Mouse (Mus musculus) myocyte (in vitro differentiated cells): ENCODE measurements at regions not wholly inside any gene's neighbourhood (a gene's known extent, or its start where the extent isn't known, plus 50 kb on each side); places are given as distances from the start of the nearest gene placed in this dataset.

ENCODE experiments used
- H3K27me3 ChIP-seq: one replicate; pipeline ENCODE4 v1.6.1; 2011; ENCODE audit not compliant: control insufficient read depth, insufficient read depth, insufficient read length
- H3K36me3 ChIP-seq: one replicate; pipeline ENCODE4 v1.6.1; 2011; ENCODE audit not compliant: control insufficient read depth, insufficient read depth
- H3K4me2 ChIP-seq: one replicate; pipeline ENCODE4 v1.6.1; 2011; ENCODE audit warnings: low read depth, control low read depth
- H3K4me3 ChIP-seq: one replicate; pipeline ENCODE4 v1.5.1; 2011; ENCODE audit warnings: mild to moderate bottlenecking, control low read depth, moderate library complexity
- H3K79me2 ChIP-seq: one replicate; pipeline ENCODE4 v1.6.1; 2011; ENCODE audit not compliant: control insufficient read depth, insufficient read depth
- H3ac ChIP-seq: one replicate; pipeline ENCODE4 v1.6.1; 2011; ENCODE audit not compliant: control insufficient read depth, insufficient read length
- CEBPB ChIP-seq: IDR thresholded peaks from 2 replicates; pipeline ENCODE4 v1.6.1; 2011; ENCODE audit warnings: mild to moderate bottlenecking, moderate library complexity; ENCODE audit not compliant: poor library complexity, insufficient read depth, severe bottlenecking
- E2F4 ChIP-seq: IDR thresholded peaks from one replicate; pipeline ENCODE4 v1.6.1; 2011; ENCODE audit warnings: mild to moderate bottlenecking, control low read depth, moderate library complexity; ENCODE audit not compliant: insufficient read depth
- MAX ChIP-seq: IDR thresholded peaks from one replicate; pipeline ENCODE4 v1.6.1; 2011; ENCODE audit warnings: low read depth, mild to moderate bottlenecking, control low read depth
- MYOD1 ChIP-seq, 3 experiments: IDR thresholded peaks; one replicate each; pipeline ENCODE4 v1.6.1; 2011; ENCODE audit warnings: control low read depth in 2 of 3, low read depth in 2 of 3, mild to moderate bottlenecking in 2 of 3, moderate library complexity in 1 of 3; ENCODE audit not compliant: insufficient read length in 2 of 3, control insufficient read depth in 1 of 3
- MYOG ChIP-seq, 3 experiments: IDR thresholded peaks; one replicate each; pipeline ENCODE4 v1.6.1; 2011; ENCODE audit warnings: control low read depth in 2 of 3, low read depth in 2 of 3, mild to moderate bottlenecking in 2 of 3; ENCODE audit not compliant: insufficient read length in 2 of 3, control insufficient read depth in 1 of 3, insufficient read depth in 1 of 3
- POLR2A ChIP-seq: IDR thresholded peaks from one replicate; pipeline ENCODE4 v1.6.1; 2011; ENCODE audit warnings: low read depth, mild to moderate bottlenecking, control low read depth, moderate library complexity; ENCODE audit not compliant: insufficient read length
- REST ChIP-seq: IDR thresholded peaks from one replicate; pipeline ENCODE4 v1.6.1; 2011; ENCODE audit warnings: mild to moderate bottlenecking, control low read depth, moderate library complexity; ENCODE audit not compliant: insufficient read depth, insufficient read length
- SRF ChIP-seq: IDR thresholded peaks from one replicate; pipeline ENCODE4 v1.6.1; 2011; ENCODE audit warnings: low read depth; ENCODE audit not compliant: control insufficient read depth, insufficient read length
- TCF12 ChIP-seq: IDR thresholded peaks from one replicate; pipeline ENCODE4 v1.6.1; 2011; ENCODE audit warnings: mild to moderate bottlenecking, control low read depth; ENCODE audit not compliant: poor library complexity, insufficient read depth, severe bottlenecking
- TCF3 ChIP-seq: IDR thresholded peaks from one replicate; pipeline ENCODE4 v1.6.1; 2011; ENCODE audit warnings: low read depth, control low read depth; ENCODE audit not compliant: insufficient read length
- USF1 ChIP-seq: IDR thresholded peaks from one replicate; pipeline ENCODE4 v1.6.1; 2011; ENCODE audit warnings: low read depth, mild to moderate bottlenecking, control low read depth, moderate library complexity

- Histone ChIP-seq H3K36me3 (no peaks in the 10 kb centered on the region), H3K4me3 (no peak overlapping the region), H3K79me2 (no peaks in the 10 kb centered on the region), H3K4me2 (peak overlapping the region; percentile 18), H3ac (no peak overlapping the region), H3K27me3 (no peaks in the 10 kb centered on the region)
- TF ChIP-seq USF1 (no peak), POLR2A (no peak), TCF3 (no peak), TCF12 (no peak), MYOD1 (IDR thresholded peaks at IDR 0.05; ENCODE audit: control insufficient read depth in 1 of 3, insufficient read length in 2 of 3, low read depth in 2 of 3) (no peak), MYOG (IDR thresholded peaks at IDR 0.05; ENCODE audit: control insufficient read depth in 1 of 3, insufficient read depth in 1 of 3, insufficient read length in 2 of 3, low read depth in 2 of 3) (no peak), MAX (no peak), CEBPB (no peak)
These were observed 84.6 kb upstream of the Mkln1 start for GRCm38 (mm10) chr6:31313869-31314470.

DNA sequence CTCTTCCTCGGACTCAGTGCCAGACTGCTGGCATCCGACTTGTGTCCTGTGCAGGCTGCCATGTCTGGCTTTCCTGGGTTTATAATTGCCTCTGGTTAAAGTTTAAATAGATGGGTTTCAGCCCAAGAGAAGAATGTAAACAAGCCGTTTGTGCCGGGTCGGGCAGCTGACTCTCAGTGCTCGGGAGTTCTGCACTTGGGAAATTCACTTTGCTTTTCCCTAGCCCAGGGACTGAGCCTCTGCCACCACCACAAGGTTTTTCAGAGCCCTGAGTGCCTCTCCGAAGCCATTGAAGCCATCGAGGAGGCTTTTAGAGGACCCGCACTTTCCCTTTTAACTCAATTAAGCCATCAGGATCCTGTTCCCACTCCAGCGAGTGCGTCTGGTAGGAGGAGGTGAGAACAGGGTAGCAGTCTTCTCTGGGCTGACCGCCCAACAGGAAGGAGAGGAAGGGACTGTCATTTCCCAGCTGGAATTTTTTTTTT is 80.8 kb upstream of the Mkln1 start:
- TF ChIP-seq CEBPB (no peak), MAX (no peak)
- Histone ChIP-seq H3ac (no peak overlapping the region), H3K27me3 (no peaks in the 10 kb centered on the region), H3K79me2 (no peaks in the 10 kb centered on the region), H3K36me3 (no peaks in the 10 kb centered on the region), H3K4me2 (peak overlapping the region; percentile 45), H3K4me3 (no peak overlapping the region)

DNA sequence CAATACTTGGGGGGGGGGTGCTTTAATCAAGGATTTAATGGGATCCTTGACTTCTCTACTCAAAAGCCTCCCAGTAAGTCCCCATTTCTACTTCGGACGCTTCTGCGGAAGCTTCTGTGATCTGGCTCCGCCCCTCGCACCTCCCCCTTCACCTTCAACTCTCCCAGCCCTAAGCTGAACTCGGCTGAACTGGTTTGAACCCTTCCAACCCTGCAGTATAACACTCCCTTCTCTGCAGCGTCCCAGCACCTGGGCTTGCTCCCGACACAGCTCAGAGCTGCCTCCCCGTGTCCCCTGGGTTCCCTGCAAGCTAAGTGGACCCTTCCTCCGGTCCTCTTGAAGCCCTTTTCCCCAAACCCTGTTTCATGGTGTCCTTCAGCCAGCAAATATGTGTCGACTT is 80.0 kb upstream of the Mkln1 start:
- TF ChIP-seq REST = no peak
- TF ChIP-seq E2F4 = no peak
- TF ChIP-seq MYOG (IDR thresholded peaks at IDR 0.05; ENCODE audit: control insufficient read depth in 1 of 3, insufficient read depth in 1 of 3, insufficient read length in 2 of 3, low read depth in 2 of 3) = no peak
- no peak for TF ChIP-seq TCF3
- TF ChIP-seq TCF12 = no peak
- TF ChIP-seq USF1 = no peak
- no peak for TF ChIP-seq POLR2A
- no peak for TF ChIP-seq SRF
- no peak for TF ChIP-seq MYOD1 (IDR thresholded peaks at IDR 0.05; ENCODE audit: control insufficient read depth in 1 of 3, insufficient read length in 2 of 3, low read depth in 2 of 3)
- TF ChIP-seq MAX = no peak
- Histone ChIP-seq H3K4me3 (no peak overlapping the region), H3K27me3 (no peaks in the 10 kb centered on the region), H3ac (no peak overlapping the region), H3K4me2 (peak overlapping the region; percentile 7), H3K36me3 (no peaks in the 10 kb centered on the region), H3K79me2 (no peaks in the 10 kb centered on the region)

- Histone ChIP-seq H3K4me3 (no peak overlapping the region), H3K4me2 (no peak overlapping the region), H3K36me3 (no peaks in the 10 kb centered on the region), H3ac (no peak overlapping the region), H3K79me2 (no peaks in the 10 kb centered on the region), H3K27me3 (no peaks in the 10 kb centered on the region)
- no peak for TF ChIP-seq REST
- TF ChIP-seq MYOG (IDR thresholded peaks at IDR 0.05; ENCODE audit: control insufficient read depth in 1 of 3, insufficient read depth in 1 of 3, insufficient read length in 2 of 3, low read depth in 2 of 3) = no peak
- TF ChIP-seq SRF = no peak
- TF ChIP-seq CEBPB = no peak
These were observed 79.1 kb upstream of the Mkln1 start for GRCm38 (mm10) chr6:31319431-31319830.

DNA sequence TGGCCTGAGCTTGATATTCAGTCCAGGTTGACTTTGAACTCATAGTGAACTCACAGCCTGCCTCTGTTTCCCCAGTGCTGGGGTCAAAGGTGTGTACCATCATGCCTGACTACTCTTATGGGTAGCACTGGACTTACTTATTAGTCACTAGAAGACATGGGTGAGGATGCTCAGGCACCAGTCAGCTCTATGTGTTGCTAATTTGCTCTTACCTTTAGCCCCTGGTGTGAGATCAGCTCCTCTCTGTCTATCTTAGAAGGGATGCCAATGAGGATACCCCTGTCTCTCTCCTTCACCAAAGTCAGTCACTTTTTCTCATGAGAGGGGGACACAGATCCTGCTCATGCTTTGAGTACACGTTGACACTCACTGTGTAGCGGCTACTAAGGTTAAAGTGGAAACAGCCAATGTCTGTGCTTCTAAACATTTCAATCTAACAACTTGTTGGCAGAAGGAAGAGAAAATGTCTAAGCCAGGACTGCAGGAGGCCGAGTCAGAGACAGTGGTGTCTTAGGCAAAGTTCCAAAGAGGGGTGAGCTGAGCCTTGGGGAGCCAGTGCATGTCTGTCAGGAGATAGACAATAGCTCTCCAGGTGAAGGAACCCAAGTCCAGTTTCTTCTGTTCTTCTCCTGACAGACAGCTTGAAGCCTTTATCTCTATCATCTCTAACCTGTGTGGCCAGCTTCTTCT is 78.2 kb upstream of the Mkln1 start:
- H3ac ChIP-seq = no peak overlapping the region
- no peaks in the 10 kb centered on the region for H3K79me2 ChIP-seq
- no peaks in the 10 kb centered on the region for H3K27me3 ChIP-seq
- no peaks in the 10 kb centered on the region for H3K36me3 ChIP-seq
- H3K4me3 ChIP-seq = no peak overlapping the region
- no peak overlapping the region for H3K4me2 ChIP-seq
- TF ChIP-seq CEBPB (no peak), TCF3 (no peak), REST (no peak), POLR2A (no peak), SRF (no peak), TCF12 (no peak), USF1 (no peak), MAX (no peak), E2F4 (no peak)
